Mouse (Mus musculus): ENCODE measurements around the gene Nup107.

DNA sequence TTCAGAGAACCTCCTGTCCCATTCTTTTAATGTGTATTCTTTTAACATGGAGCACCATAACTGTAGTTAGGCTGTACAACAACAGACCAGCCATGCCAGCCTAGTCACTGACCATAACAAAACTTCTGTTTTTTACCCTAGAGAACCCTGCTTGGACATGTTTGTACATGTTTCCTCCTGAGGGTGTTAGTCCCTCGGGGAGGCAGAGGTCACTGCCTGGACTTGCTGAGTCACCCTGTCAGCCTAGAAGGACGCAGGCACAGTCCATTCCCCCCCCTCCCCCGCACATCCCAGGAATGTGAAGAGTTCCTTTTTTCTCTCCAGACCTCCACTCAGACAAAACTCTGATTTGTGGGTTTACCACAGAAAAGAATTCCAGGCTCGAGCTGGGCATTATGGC, 74.9 kb downstream of the Nup107 start:
- TF ChIP-seq TAL1 (IDR thresholded peaks at IDR 0.05; ENCODE audit: low read length) (no peak), GATA1 (IDR thresholded peaks at IDR 0.05; ENCODE audit: low read length) (no peak)

All from erythroblast, embryonic 14.5 days (primary cell).